Mouse (Mus musculus) kidney, adult 8-10 months (tissue): Measurements from ENCODE around the gene Pygl.

Source experiments
- DNase-seq, 2 experiments: peaks; one replicate each; pipeline ENCODE4 v3.0.0; 2022

Gene Pygl

DNA sequence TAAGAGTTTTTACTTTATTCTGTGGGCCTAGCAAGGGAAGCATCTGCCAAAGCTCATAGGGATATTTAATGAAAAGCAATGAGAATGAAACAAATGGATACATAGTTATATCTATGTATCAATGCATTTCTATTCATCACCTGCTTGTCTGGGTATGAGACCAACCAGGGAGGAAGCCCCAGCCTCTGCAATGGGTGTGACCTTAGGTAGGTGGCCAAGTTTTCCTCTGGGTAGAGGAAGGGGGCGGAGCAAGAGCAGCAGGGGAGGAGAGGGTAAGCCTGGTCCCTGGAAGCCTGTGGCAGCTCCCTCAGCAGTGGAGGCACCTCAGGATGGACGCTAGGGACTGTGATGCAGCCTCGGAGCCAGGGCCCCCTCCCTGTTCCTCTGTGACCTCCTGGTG is 77.4 kb downstream of the Pygl start, which contains the start of gene Abhd12b:
Abhd12b (plus strand) TSS at position 301 of the 400 bp plus-strand sequence.
- no peak for DNase-seq

DNA sequence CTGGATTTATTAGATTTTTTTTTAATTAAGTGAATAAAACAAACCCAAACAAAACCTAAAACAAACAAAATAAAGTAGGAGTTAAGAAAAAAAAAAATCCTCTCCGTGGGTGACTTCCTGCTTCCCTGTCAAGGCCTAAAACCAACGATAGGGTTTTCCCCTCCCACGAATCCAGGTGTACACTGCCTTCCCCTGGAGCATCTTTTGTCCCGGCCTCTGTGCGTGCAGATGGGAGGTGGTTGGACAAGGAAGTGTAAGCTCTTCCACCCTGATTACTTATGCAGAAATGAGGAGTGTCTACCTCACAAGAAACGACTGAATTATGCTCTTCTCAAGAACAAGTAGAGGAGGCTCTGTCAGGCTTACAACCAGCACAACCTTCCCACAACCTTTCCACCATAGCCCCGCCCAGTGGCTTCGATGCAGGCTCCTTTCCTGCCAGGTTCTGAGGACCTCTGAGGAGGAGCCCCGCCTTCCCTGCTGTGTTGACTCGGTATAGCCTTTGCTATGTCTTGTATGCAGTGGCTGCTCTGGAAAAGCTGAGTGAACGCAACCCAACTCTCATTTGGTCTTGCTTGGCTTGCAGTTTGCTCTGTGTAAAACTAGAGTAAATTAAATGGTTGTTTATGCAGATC is 82.5 kb downstream of the Pygl start:
- no peak for DNase-seq

DNA sequence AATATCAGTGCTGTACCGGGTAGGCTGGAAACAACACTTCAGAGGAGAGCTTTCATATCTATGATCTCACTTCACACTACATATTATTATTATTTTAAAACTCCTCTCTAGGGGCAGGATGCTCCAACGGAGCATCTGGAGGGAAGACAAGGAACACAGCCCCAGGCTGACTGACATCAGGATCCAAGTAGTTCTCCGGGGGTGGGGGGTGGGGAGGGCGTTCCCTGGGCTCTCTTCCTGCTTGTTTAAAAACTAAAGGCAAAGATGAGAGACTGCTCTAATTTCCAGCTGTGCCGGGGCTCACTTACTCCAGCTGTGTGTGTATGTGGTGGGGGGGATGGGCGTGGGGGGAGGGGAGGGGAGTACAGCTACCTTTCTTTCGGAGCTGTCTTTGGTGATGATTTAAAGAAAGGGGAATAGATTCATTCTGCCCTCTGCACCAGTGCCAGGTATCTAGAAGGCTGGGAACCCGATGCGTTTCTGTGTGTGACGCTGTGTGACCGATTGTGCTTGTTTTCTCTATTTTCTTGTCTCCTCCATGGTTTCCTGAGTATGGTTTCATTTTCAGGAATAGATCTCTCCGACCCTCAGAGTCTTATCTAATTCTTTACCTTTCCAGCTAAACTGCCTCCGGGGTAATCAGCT is 83.2 kb downstream of the Pygl start:
- DNase-seq, result no peak

DNA sequence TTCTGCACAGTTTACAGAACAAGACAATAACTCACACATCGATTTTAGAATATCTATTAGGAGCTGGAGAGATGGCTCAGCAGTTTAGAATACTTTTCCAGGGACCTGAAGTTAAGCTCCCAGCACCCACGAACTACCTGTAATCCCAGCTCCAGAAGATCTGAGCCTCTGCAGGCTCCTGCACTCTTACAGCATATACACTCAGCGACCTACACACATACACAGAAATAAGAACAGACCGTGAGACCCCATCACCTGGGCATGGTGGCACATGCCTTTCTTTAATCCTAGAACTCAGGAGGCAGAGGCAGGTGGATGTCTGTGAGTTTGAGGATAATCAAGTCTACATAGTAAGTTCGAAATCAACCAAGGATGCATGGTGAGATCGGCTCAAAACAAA is 85.7 kb downstream of the Pygl start:
- no peak for DNase-seq

DNA sequence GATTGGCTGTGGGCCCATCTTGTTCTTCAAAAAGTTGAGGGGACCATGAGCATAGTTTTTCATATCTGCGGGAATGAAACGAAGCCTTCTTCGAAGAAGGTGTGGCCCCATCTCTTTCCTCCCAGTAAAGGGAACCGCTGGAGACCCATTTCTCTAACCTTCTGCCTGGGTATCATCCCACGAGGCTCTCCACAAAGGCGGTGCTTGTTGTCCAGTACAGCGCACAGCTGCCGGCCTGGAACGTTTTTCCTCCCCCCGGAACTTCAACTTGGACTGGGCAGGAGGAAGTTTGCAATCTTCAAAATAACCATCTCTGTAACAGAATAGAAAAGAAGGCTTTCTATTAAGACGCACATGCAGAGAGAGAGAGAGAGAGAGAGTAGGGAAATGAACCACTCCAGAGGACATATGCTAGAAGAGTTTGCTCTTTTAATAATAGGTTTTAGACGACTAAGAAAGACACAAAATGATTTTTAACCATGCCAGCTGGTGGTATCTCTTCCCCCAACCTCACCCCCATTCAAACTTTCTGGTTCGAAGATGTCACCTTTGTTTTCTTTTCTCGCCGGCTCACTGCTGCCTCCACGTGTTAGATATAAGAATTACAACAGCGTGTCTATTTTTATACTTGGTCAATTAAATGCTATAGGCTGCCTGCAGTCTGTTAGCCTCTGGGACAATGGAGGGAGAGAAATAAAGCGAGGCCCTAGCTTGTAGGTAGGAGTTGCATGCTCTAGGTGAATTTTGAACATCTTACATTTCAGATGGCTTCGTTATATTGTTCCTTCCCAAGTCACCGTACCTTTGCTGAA is 86.4 kb downstream of the Pygl start:
- peak; percentile 20 to 53 for DNase-seq

DNA sequence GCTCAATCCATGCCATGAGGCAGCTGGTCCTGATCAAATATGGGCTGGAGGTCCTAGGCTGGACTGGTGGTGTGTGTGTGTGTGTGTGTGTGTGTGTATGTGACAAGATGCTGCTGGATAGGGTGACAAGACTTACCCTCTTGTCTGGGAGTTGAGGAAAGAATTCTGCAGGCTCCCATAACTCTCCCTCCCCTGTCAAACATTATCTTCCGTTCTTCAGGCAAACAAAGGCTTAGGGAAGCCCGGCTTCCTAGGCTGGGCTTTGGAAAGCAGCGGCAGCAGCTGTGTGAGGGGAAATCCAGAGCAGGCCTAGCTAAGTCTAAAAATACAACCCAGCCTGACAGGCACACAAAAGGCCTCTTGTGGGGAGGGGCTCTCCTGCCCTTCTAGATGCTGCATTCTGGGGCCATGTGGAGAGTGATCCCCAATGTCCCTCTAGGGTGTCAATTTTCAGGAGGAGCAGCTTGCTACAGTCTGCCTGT is 87.1 kb downstream of the Pygl start:
- DNase-seq, result peak; percentile 32 to 33

DNA sequence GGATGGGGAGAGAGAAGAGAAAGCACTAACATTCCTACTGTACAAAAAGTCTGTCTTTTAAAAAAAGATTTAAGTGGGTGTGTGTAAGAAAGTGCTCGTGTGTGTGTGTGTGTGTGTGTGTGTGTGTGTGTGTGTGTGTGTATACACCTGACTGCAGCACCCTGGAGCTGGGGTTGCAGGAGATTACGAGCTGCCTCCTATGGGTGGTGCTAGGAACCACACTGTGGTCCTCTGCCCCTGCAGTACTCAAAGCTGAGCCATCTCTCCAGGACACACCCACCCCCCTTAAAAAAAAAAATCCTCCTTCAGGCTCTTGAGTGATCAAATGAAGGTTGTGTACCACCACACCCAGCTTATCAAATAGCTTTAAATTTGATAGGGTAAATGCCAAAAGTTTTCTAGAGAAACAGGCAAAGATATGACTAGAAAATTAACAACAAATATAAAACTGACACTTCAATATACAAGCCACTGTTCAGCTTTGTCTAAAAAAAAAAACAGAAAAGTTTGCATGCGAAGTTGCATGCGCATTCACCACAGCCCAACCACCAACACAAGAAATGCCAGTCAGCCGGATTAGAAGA is 90.2 kb downstream of the Pygl start:
- DNase-seq, result no peak
